ENCODE assay signal across 12 mouse cellular contexts in genomic region chr1:177444941-177445340, GRCm38 (mm10). TPM values are rescaled to one million over a fixed set of nuclear protein-coding genes. Genes with fewer than 3 reads are reported as not detected.
A peak's percentile ranks its signal among the peaks of the same experiment; 100 is the strongest.
DNase-seq lines count a peak whose midpoint lies in the region; ATAC-seq and TF ChIP-seq lines count a peak whose summit lies in the region.
"Had no signal": no experiment of that assay in that cellular context is flagged by ENCODE, and none has a peak within 500 bp of the region (broad histone marks: within the 10 kb centered on the region; RNA-seq: fewer than 3 reads in every experiment).

No protein-coding gene starts in this region.

- peaks cover 6% of the 10 kb centered on the region for H3K36me3 ChIP-seq in neural tube, embryonic 11.5 days (ENCODE audit: control insufficient read depth, insufficient read depth, low read length)
- H3K36me3 ChIP-seq in limb, embryonic 14.5 days (ENCODE audit: control insufficient read depth, insufficient read depth, low read length) = peaks cover 18% of the 10 kb centered on the region

- H3K27me3 ChIP-seq in cerebellum, adult 2 months (ENCODE audit: control insufficient read depth, insufficient read depth, low read length) = no peaks in the 10 kb centered on the region; the same call in 1 of the 2 replicates
- no peaks in the 10 kb centered on the region for H3K27me3 ChIP-seq in neural tube, embryonic 11.5 days (ENCODE audit: control insufficient read depth, insufficient read depth, low read length)
- no peaks in the 10 kb centered on the region for H3K27me3 ChIP-seq in limb, embryonic 14.5 days (ENCODE audit: control insufficient read depth, insufficient read depth, low read length)
- H3K27me3 ChIP-seq: heart, embryonic 12.5 days had no signal

- H3K4me3 ChIP-seq in cerebellum, adult 2 months (replicated peaks; ENCODE audit: insufficient read depth, low read depth, low read length) = peak overlapping the region; percentile 69
- peak overlapping the region; percentile 96 for H3K4me3 ChIP-seq in neural tube, embryonic 11.5 days (ENCODE audit: low read depth, low read length)
- peak overlapping the region; percentile 73; the same call in 1 of the 2 replicates for H3K4me3 ChIP-seq in limb, embryonic 14.5 days (replicated peaks; ENCODE audit: low read length)

- peak overlapping the region; percentile 66 for H3K4me2 ChIP-seq in neural tube, embryonic 11.5 days (ENCODE audit: low read depth)
- no peak overlapping the region for H3K4me2 ChIP-seq in limb, embryonic 14.5 days (replicated peaks; ENCODE audit: low read depth, low read length, severe bottlenecking)

- H3K27ac ChIP-seq in cerebellum, adult 2 months (ENCODE audit: insufficient read depth, low read length) = peak overlapping the region; percentile 19; the same call in 1 of the 2 replicates
- peak overlapping the region; percentile 28 for H3K27ac ChIP-seq in neural tube, embryonic 11.5 days (ENCODE audit: low read depth, low read length)
- no peak overlapping the region for H3K27ac ChIP-seq in limb, embryonic 14.5 days (replicated peaks; ENCODE audit: low read depth, low read length)
- H3K27ac ChIP-seq: kidney, postnatal 0 days; macrophage had no signal

- 5% methylated on average over 5 of the region's 5 CpGs for WGBS in cerebellum, adult 2 months
- 31% methylated on average over 5 of the region's 5 CpGs for WGBS in neural tube, embryonic 11.5 days
- 44% methylated on average over 5 of the region's 5 CpGs for WGBS in limb, embryonic 14.5 days

- no peaks in the 10 kb centered on the region for H3K9me3 ChIP-seq in neural tube, embryonic 11.5 days (ENCODE audit: control insufficient read depth, low read length)
- H3K9me3 ChIP-seq in limb, embryonic 14.5 days (ENCODE audit: control insufficient read depth, low read length) = no peaks in the 10 kb centered on the region
- H3K9me3 ChIP-seq: G1E; heart, embryonic 12.5 days had no signal

- TF ChIP-seq POLR2A in cerebellum, adult 2 months (IDR thresholded peaks at IDR 0.05; ENCODE audit: borderline replicate concordance, insufficient read depth, low read length) = no peak
- TF ChIP-seq POLR2A in limb, embryonic 14.5 days (IDR thresholded peaks at IDR 0.05; ENCODE audit: borderline replicate concordance, extremely low read depth, insufficient read depth, insufficient read length) = no peak

- ATAC-seq in neural tube, embryonic 11.5 days (ENCODE audit: insufficient read depth, low FRiP score, low TSS enrichment) = no peak
- ATAC-seq in limb, embryonic 14.5 days (ENCODE audit: low FRiP score, low read depth) = no peak
- no peak for ATAC-seq in frontal cortex, adult (ENCODE audit: low TSS enrichment)

- no peak for TF ChIP-seq CTCF in cerebellum, adult 2 months (IDR thresholded peaks at IDR 0.05; ENCODE audit: borderline replicate concordance, insufficient read depth, low read depth, low read length)

- no peaks in the 10 kb centered on the region for H3K4me1 ChIP-seq in cerebellum, adult 2 months (ENCODE audit: control insufficient read depth, insufficient read depth, low read length)
- peaks cover 24% of the 10 kb centered on the region for H3K4me1 ChIP-seq in neural tube, embryonic 11.5 days (ENCODE audit: control insufficient read depth, insufficient read depth, low read length)
- peaks cover 30% of the 10 kb centered on the region for H3K4me1 ChIP-seq in limb, embryonic 14.5 days (ENCODE audit: control insufficient read depth, insufficient read depth, low read length)

- peak overlapping the region; percentile 82 for H3K9ac ChIP-seq in neural tube, embryonic 11.5 days (ENCODE audit: low read length)
- H3K9ac ChIP-seq in limb, embryonic 14.5 days (ENCODE audit: low read depth, low read length, severe bottlenecking) = no peak overlapping the region
- H3K9ac ChIP-seq: heart, embryonic 12.5 days had no signal

- DNase-seq in cerebellum, adult 2 months = no peak
- no peak for DNase-seq in cerebellum, adult 9-11 months
- no peak for DNase-seq in neural tube, embryonic 11.5 days (ENCODE audit: low spot score)
- no peak for DNase-seq in neural tube, embryonic 10.5 days (ENCODE audit: extremely low spot score, low spot score)
- DNase-seq in limb, embryonic 14.5 days (ENCODE audit: low spot score) = no peak
- no peak for DNase-seq in heart, postnatal 36 days
- no peak for DNase-seq in adrenal gland, postnatal 25 days

- intact Hi-C loops in heart, postnatal 36 days (cut with DNase I) = loop anchor here (5.0 to 10.0 kb wide), 3 partner anchors 87 to 630 kb away; partner anchors contain the start of genes Cep170 and Sdccag8

RNA-seq across cellular contexts. Expression of gene Zbtb18, which starts 2.8 kb away (rescaled TPM):
- 193 and 234 TPM in 2 replicates for polyA plus RNA-seq in cerebellum, adult 2 months (2012; rRNA removed)
- polyA plus RNA-seq in neural tube, embryonic 11.5 days (2014; fragmentation: Nextera tagmentation; extraction: Ambion mirVana) = 8.5 and 11.6 TPM in 2 replicates
- 18.1 and 20.2 TPM in 2 replicates for polyA plus RNA-seq in limb, embryonic 14.5 days (2012; rRNA removed)
- 3.1 and 3.8 TPM in 2 replicates for polyA plus RNA-seq in limb, embryonic 14.5 days (2014; fragmentation: Nextera tagmentation; extraction: Ambion mirVana)
- total RNA-seq in heart, postnatal 36 days (2021) = 10 to 100 TPM; 44.5 to 44.6 TPM
- 25.8 and 30.3 TPM in 2 replicates for total RNA-seq in adrenal gland, postnatal 25 days (2021)
